Mouse (Mus musculus) lung, postnatal 10 days (tissue): ENCODE data around the gene Nlrp9a.
"Not testable (repeated sequence)": the region's sequence is repeated elsewhere in the genome, so short reads cannot be mapped to it uniquely, and the experiment has no call there.

Experiments used
- DNase-seq: peaks from one replicate; pipeline ENCODE4 v3.0.0; 2021

Gene Nlrp9a

DNA sequence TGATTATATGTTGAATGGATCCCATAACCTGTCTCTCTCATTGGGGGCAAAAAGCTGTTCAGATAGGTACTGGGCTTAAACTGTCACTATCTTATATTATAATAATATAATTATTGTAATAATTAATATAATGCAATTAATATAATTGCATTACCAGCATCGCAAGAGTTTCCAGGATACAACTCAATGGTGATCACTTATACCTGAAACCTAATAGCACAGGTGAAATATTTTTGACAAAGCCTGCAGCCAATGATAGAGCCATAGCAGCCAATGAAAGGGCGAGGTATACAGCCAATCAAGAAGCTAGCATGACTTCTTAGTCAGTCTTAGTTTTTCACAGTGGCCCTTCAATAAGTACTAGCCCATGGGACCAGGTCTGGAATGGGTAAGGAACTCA lies at the start of gene Nlrp9a:
Nlrp9a (plus strand) TSS at position 301 of the 400 bp plus-strand sequence.
- DNase-seq, result not testable (repeated sequence)

DNA sequence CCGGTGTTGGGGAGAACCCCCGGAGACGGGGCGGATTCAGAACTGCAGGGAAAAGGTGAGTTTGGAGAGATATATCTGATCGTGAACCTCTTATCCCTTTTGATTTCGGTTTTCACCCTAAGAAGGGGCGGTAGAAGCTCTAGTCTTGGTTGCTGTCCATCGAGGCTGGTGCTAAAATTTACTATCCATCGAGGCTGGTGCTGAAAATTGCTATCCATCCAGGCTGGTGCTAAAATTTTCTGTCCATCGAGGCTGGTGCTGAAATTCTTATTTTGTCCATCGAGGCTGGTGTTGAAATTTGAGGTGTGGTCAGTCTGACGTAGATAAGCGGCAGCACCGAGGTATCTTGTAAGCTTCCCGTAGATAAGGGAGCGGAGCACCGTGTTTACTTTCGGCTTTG lies 45.3 kb upstream of the Nlrp9a start:
- not testable (repeated sequence) for DNase-seq

DNA sequence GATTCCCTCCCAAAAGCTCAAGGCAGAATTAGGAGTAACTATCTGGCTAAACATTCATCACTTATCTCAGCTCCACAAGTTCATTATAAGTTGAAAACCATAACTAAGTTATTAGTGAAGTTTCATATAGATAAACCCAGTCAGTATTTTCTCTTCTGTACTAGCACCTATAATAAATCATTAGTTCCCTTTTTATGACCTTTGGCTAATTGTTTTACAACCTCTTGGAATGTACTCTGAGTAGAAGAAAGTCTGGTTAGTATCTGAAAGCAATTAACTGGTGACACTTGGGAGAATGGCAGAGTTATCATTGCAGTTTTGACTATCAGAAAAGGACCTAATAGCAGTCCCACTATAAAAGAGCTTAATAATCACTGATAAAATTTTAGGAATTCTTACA lies 54.3 kb downstream of the Nlrp9a start:
- no peak for DNase-seq

DNA sequence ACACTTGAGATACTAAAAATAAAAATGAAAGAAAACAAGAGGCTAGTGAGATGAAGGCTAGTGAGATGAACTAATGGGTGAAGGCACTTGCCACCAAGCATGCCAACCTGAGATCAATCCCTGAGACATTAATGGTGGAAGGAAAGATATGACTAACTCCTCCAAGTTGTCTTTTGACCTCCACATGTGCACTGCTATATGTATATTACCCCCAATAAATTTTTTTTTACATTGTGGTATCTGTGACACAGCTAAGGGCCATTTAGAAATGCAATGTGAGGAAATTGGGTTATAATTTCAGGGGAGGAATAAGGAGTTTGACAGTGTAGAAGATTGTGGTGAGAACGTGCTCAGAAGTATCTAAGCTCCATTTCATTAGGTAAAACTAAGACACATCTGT lies 55.0 kb downstream of the Nlrp9a start:
- no peak for DNase-seq

DNA sequence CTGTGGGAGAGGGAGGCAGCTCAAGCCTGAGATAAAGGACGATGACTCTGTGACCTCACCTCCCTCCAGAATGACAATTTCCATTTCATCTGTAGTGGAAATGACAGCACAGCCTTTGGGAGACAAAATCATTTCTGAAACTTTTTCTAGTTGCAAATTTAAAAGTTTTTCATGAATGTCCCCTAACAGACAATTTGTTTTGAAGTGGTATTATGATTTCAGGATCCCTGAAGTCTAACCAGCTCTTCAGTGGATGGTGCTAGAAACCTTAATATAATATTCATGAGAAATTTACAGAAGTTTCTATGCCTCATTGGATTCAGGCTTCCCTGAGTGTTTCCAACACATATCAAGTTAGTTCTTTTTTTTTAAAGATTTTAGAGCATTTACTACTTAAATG lies 83.5 kb downstream of the Nlrp9a start, which contains the start of gene Vmn1r185:
Vmn1r185 (minus strand) TSS at position 101 of the 400 bp plus-strand sequence.
- DNase-seq, result not testable (repeated sequence)
